Mouse (Mus musculus) adrenal gland, postnatal 4 days (tissue): ENCODE results near the gene Ppif. TPM values are rescaled to one million over a fixed set of nuclear protein-coding genes. Genes with fewer than 3 reads are reported as not detected.
A peak's percentile ranks its signal among the peaks of the same experiment; 100 is the strongest.

Experiments
- DNase-seq, 2 experiments: peaks; one replicate each; pipeline ENCODE4 v3.0.0; 2021 to 2022; ENCODE audit warnings: low spot score in 2 of 2, mixed read lengths in 2 of 2
- long read RNA-seq, 2 experiments: library from polyadenylated mRNA; stranded (forward); transcript quantifications; one replicate each; pipeline ENCODE4 v2.0.0; 2021
- total RNA-seq, 2 experiments: library from RNA; stranded (reverse); gene quantifications; 2 replicates each; pipeline ENCODE4 v1.2.3; 2021

The Ppif gene
- 10 to 100 TPM; 35.2 to 38.8 TPM for total RNA-seq
- long read RNA-seq, experiment 1, transcript Ppif-201 (6 exons, 1,549 nt): major isoform, 44 of 51 reads
- long read RNA-seq, experiment 1, partial matches to known transcripts: 3 of 51 reads
- long read RNA-seq, experiment 1, other reads (novel, unspliced or antisense): 3 of 51 reads
- long read RNA-seq, experiment 2, transcript Ppif-201 (6 exons, 1,549 nt): major isoform, 69 of 81 reads
- long read RNA-seq, experiment 2, partial matches to known transcripts: 4 of 81 reads
- long read RNA-seq, experiment 2, other reads (novel, unspliced or antisense): 8 of 81 reads

GRCm38 (mm10) chr14:25693888-25694568 lies at the start of gene Ppif:
Gene Ppif (plus strand): TSS chr14:25694154.
- DNase-seq: peak; percentile 94 to 98

- no peak for DNase-seq
Observed at GRCm38 (mm10) chr14:25645717-25646116, 48.2 kb upstream of the Ppif start.

- peak in 1 of 2 experiments; percentile 34 for DNase-seq
Observed at GRCm38 (mm10) chr14:25646161-25646621, 47.8 kb upstream of the Ppif start.

- DNase-seq: no peak
Observed at GRCm38 (mm10) chr14:25651131-25651530, 42.8 kb upstream of the Ppif start.

- no peak for DNase-seq
Observed at GRCm38 (mm10) chr14:25651905-25652304, 42.0 kb upstream of the Ppif start.

- DNase-seq: no peak
Observed at GRCm38 (mm10) chr14:25654401-25655197, 39.4 kb upstream of the Ppif start.

GRCm38 (mm10) chr14:25660661-25661060 lies 33.3 kb upstream of the Ppif start:
- no peak for DNase-seq

GRCm38 (mm10) chr14:25661185-25661920 lies 32.6 kb upstream of the Ppif start:
- no peak for DNase-seq

GRCm38 (mm10) chr14:25663649-25664309 lies 30.2 kb upstream of the Ppif start:
- no peak for DNase-seq

GRCm38 (mm10) chr14:25664310-25664695 lies 29.7 kb upstream of the Ppif start:
- DNase-seq: no peak

- DNase-seq: no peak
Observed at GRCm38 (mm10) chr14:25665314-25665970, 28.5 kb upstream of the Ppif start.

GRCm38 (mm10) chr14:25666668-25667376 lies 27.1 kb upstream of the Ppif start:
- DNase-seq: no peak

- DNase-seq: no peak
Observed at GRCm38 (mm10) chr14:25667587-25667986, 26.4 kb upstream of the Ppif start.

GRCm38 (mm10) chr14:25679625-25680024 lies 14.3 kb upstream of the Ppif start:
- no peak for DNase-seq

- no peak for DNase-seq
Observed at GRCm38 (mm10) chr14:25682020-25682419, 11.9 kb upstream of the Ppif start.

- DNase-seq: no peak
Observed at GRCm38 (mm10) chr14:25686216-25686945, 7.6 kb upstream of the Ppif start.

- no peak for DNase-seq
Observed at GRCm38 (mm10) chr14:25686983-25687901, 6.7 kb upstream of the Ppif start.
